29 mouse cellular contexts compared by ENCODE assay signal in genomic region chr7:119620157-119620556, GRCm38 (mm10). TPM values are rescaled to one million over a fixed set of nuclear protein-coding genes. Genes with fewer than 3 reads are reported as not detected.
A peak's percentile ranks its signal among the peaks of the same experiment; 100 is the strongest.
DNase-seq lines count a peak whose midpoint lies in the region; ATAC-seq and TF ChIP-seq lines count a peak whose summit lies in the region.
"Had no signal": no experiment of that assay in that cellular context is flagged by ENCODE, and none has a peak within 500 bp of the region (broad histone marks: within the 10 kb centered on the region; RNA-seq: fewer than 3 reads in every experiment).

No protein-coding gene starts in this region.

- no peak overlapping the region; the same call in 1 of the 2 replicates for H3K4me3 ChIP-seq in kidney, adult 2 months (ENCODE audit: insufficient read depth, low read depth, low read length)
- H3K4me3 ChIP-seq in kidney, embryonic 16.5 days (ENCODE audit: low read length), result no peak overlapping the region
- H3K4me3 ChIP-seq in liver, adult 2 months (ENCODE audit: insufficient read depth, low read depth, low read length), result peak overlapping the region; percentile 90; the same call in 1 of the 2 replicates
- H3K4me3 ChIP-seq in liver, embryonic 15.5 days (replicated peaks), result no peak overlapping the region
- H3K4me3 ChIP-seq in stomach, postnatal 0 days (ENCODE audit: low read depth, low read length), result no peak overlapping the region
- H3K4me3 ChIP-seq: embryonic facial prominence, embryonic 10.5 days; forebrain, embryonic 15.5 days; left cerebral cortex, adult 2 months; midbrain, embryonic 13.5 days had no signal

- no peaks in the 10 kb centered on the region for H3K27me3 ChIP-seq in kidney, adult 2 months (replicated peaks; ENCODE audit: control insufficient read depth, insufficient read depth, low read length)
- H3K27me3 ChIP-seq in kidney, embryonic 16.5 days (ENCODE audit: insufficient read depth, low read length), result no peaks in the 10 kb centered on the region
- no peaks in the 10 kb centered on the region for H3K27me3 ChIP-seq in liver, adult 2 months (ENCODE audit: control insufficient read depth, insufficient read depth, low read length)
- H3K27me3 ChIP-seq in liver, embryonic 15.5 days, result no peaks in the 10 kb centered on the region
- H3K27me3 ChIP-seq in stomach, postnatal 0 days (ENCODE audit: control insufficient read depth, insufficient read depth, low read length), result no peaks in the 10 kb centered on the region
- H3K27me3 ChIP-seq: forebrain, embryonic 15.5 days; midbrain, embryonic 13.5 days had no signal

- H3K79me2 ChIP-seq in liver, adult 2 months (ENCODE audit: control insufficient read depth, insufficient read depth, low read length), result peaks cover 27% of the 10 kb centered on the region; the same call in 1 of the 2 replicates

- H3K4me1 ChIP-seq in kidney, adult 2 months (ENCODE audit: control insufficient read depth, insufficient read depth, low read length), result peaks cover 12% of the 10 kb centered on the region; the same call in 1 of the 2 replicates
- H3K4me1 ChIP-seq in kidney, embryonic 16.5 days (ENCODE audit: insufficient read depth, low read length), result no peaks in the 10 kb centered on the region
- H3K4me1 ChIP-seq in liver, adult 2 months (ENCODE audit: control insufficient read depth, insufficient read depth, low read length), result peaks cover 21% of the 10 kb centered on the region
- 0 out of 2 replicates have a peak, but pooled peaks cover 5% of the 10 kb centered on the region for H3K4me1 ChIP-seq in liver, embryonic 15.5 days (replicated peaks)
- H3K4me1 ChIP-seq in stomach, postnatal 0 days (replicated peaks; ENCODE audit: control insufficient read depth, insufficient read depth), result no peaks in the 10 kb centered on the region
- H3K4me1 ChIP-seq: embryonic facial prominence, embryonic 10.5 days; forebrain, embryonic 15.5 days; midbrain, embryonic 13.5 days had no signal

- no peaks in the 10 kb centered on the region for H3K9me3 ChIP-seq in kidney, embryonic 16.5 days (ENCODE audit: low read length)
- H3K9me3 ChIP-seq in liver, embryonic 15.5 days (replicated peaks), result no peaks in the 10 kb centered on the region
- no peaks in the 10 kb centered on the region for H3K9me3 ChIP-seq in stomach, postnatal 0 days (ENCODE audit: control insufficient read depth, low read length)
- H3K9me3 ChIP-seq: embryonic facial prominence, embryonic 10.5 days; forebrain, embryonic 15.5 days; midbrain, embryonic 13.5 days had no signal

- TF ChIP-seq EP300 in stomach, postnatal 0 days (optimal IDR thresholded peaks at IDR 0.05), result no peak

- H3K36me3 ChIP-seq in kidney, adult 2 months (ENCODE audit: control insufficient read depth, insufficient read depth, low read length), result peaks cover 8% of the 10 kb centered on the region; the same call in 1 of the 2 replicates
- H3K36me3 ChIP-seq in kidney, embryonic 16.5 days (ENCODE audit: insufficient read depth, low read length), result no peaks in the 10 kb centered on the region
- peaks cover 26% of the 10 kb centered on the region for H3K36me3 ChIP-seq in liver, adult 2 months (ENCODE audit: control insufficient read depth, insufficient read depth, low read length)
- H3K36me3 ChIP-seq in liver, embryonic 15.5 days (replicated peaks), result no peaks in the 10 kb centered on the region
- no peaks in the 10 kb centered on the region for H3K36me3 ChIP-seq in stomach, postnatal 0 days (ENCODE audit: control insufficient read depth, insufficient read depth, low read length)
- H3K36me3 ChIP-seq: embryonic facial prominence, embryonic 10.5 days; forebrain, embryonic 15.5 days; midbrain, embryonic 13.5 days had no signal

- no peak for TF ChIP-seq POLR2A in kidney, adult 2 months (IDR thresholded peaks at IDR 0.05; ENCODE audit: low read depth, low read length)
- no peak for TF ChIP-seq POLR2A in liver, adult 2 months (IDR thresholded peaks at IDR 0.05; ENCODE audit: extremely low read depth, insufficient read depth, low read length)

- DNase-seq in kidney, adult 2 months, result peak; percentile 91
- DNase-seq in liver, adult 2 months (ENCODE audit: extremely low read depth, low read depth, low spot score), result peak; percentile 100
- DNase-seq in liver (no peak), adipocyte (ENCODE audit: low spot score) (no peak)
- DNase-seq in stomach, postnatal 0 days (ENCODE audit: low spot score), result peak; percentile 34
- no peak for DNase-seq in right cerebral cortex, postnatal 10 days (ENCODE audit: low spot score in 2 of 2)
- DNase-seq: cerebellum, adult 11 months; cerebellum, adult 9-11 months; lung, adult 18-20 months; thymus, postnatal 14 days had no signal

- no peak for TF ChIP-seq CTCF in kidney, adult 2 months (conservative IDR thresholded peaks at IDR 0.05; ENCODE audit: insufficient read depth, insufficient read length, low read depth, low read length)
- no peak for TF ChIP-seq CTCF in liver, adult 2 months (IDR thresholded peaks at IDR 0.05; ENCODE audit: low read depth, low read length)
- no peak for TF ChIP-seq CTCF in stomach, postnatal 0 days (IDR thresholded peaks at IDR 0.05; ENCODE audit: low read depth)

- H3K9ac ChIP-seq in kidney, embryonic 16.5 days (replicated peaks; ENCODE audit: low read length), result no peak overlapping the region
- H3K9ac ChIP-seq in liver, adult 2 months (ENCODE audit: low read depth, low read length), result no peak overlapping the region
- H3K9ac ChIP-seq in liver, embryonic 15.5 days, result no peak overlapping the region
- H3K9ac ChIP-seq in stomach, postnatal 0 days (ENCODE audit: low read length), result no peak overlapping the region
- H3K9ac ChIP-seq: forebrain, embryonic 15.5 days; midbrain, embryonic 13.5 days had no signal

- ATAC-seq in kidney, embryonic 16.5 days (ENCODE audit: low FRiP score, low TSS enrichment), result no peak
- peak; percentile 81 for ATAC-seq in liver, embryonic 15.5 days (ENCODE audit: insufficient read depth)
- peak; percentile 91 for ATAC-seq in stomach, postnatal 0 days (ENCODE audit: low FRiP score, low TSS enrichment)
- ATAC-seq: CD4-positive, CD25-positive, alpha-beta regulatory T cell, adult 4 months; forebrain, embryonic 15.5 days; hindbrain, embryonic 16.5 days; midbrain, embryonic 13.5 days had no signal

- no peak overlapping the region for H3K4me2 ChIP-seq in kidney, embryonic 16.5 days (replicated peaks; ENCODE audit: low read depth, low read length)
- no peak overlapping the region for H3K4me2 ChIP-seq in liver, embryonic 15.5 days
- no peak overlapping the region for H3K4me2 ChIP-seq in stomach, postnatal 0 days (replicated peaks; ENCODE audit: low read depth)
- H3K4me2 ChIP-seq: forebrain, embryonic 15.5 days; heart, embryonic 11.5 days; midbrain, embryonic 13.5 days had no signal

- peak overlapping the region; percentile 47; the same call in 1 of the 2 replicates for H3K27ac ChIP-seq in kidney, adult 2 months (ENCODE audit: insufficient read depth, low read depth, low read length)
- H3K27ac ChIP-seq in kidney, embryonic 16.5 days (ENCODE audit: low read length), result no peak overlapping the region
- peak overlapping the region; percentile 38; the same call in 1 of the 2 replicates for H3K27ac ChIP-seq in liver, adult 2 months (replicated peaks; ENCODE audit: insufficient read depth, low read depth, low read length)
- H3K27ac ChIP-seq in liver, embryonic 15.5 days (replicated peaks), result 0 out of 2 replicates have a peak overlapping the region, but pooled peaks have one; percentile 7
- no peak overlapping the region for H3K27ac ChIP-seq in stomach, postnatal 0 days (replicated peaks)
- H3K27ac ChIP-seq: embryonic facial prominence, embryonic 10.5 days; forebrain, embryonic 15.5 days; kidney, postnatal 0 days; left cerebral cortex, adult 2 months; midbrain, embryonic 13.5 days had no signal

RNA-seq across cellular contexts. Expression of gene Acsm1, which starts 13.3 kb away (rescaled TPM):
- 209 and 221 TPM in 2 replicates for polyA plus RNA-seq in kidney, adult 2 months (2012; rRNA removed)
- 5.2 and 7.4 TPM in 2 replicates for polyA plus RNA-seq in kidney, embryonic 16.5 days (2015; fragmentation: Nextera tagmentation; extraction: Ambion mirVana)
- 357 and 475 TPM in 2 replicates for total RNA-seq in liver, adult 2 months (2014; rRNA removed)
- 223 and 257 TPM in 2 replicates for polyA plus RNA-seq in liver, adult 2 months (2012; rRNA removed)
- 13.9 and 17.2 TPM in 2 replicates for polyA plus RNA-seq in liver, embryonic 15.5 days (2015; fragmentation: Nextera tagmentation; extraction: Ambion mirVana)
- polyA plus RNA-seq in stomach, postnatal 0 days (2015; fragmentation: Nextera tagmentation; extraction: Ambion mirVana), result 1.5 and 1.8 TPM in 2 replicates
- total RNA-seq: common myeloid progenitor, adult 5-6 weeks; hematopoietic stem cell, adult 5-6 weeks; layer of hippocampus, postnatal 10 days; left cerebral cortex, adult 2 months; left cerebral cortex, postnatal 36 days; megakaryocyte, adult 5-6 weeks; monocyte, adult 5-6 weeks; neutrophil, adult 5-6 weeks had no signal
- polyA plus RNA-seq: CD4-positive, CD25-positive, alpha-beta regulatory T cell, adult 4 months; embryonic facial prominence, embryonic 10.5 days; forebrain, embryonic 15.5 days; gonadal fat pad, adult 2 months; heart, embryonic 11.5 days; hindbrain, embryonic 16.5 days; midbrain, embryonic 13.5 days; small intestine, adult 2 months had no signal

Comparison
In these comparisons a context has a peak if more than half of its experiments do, and no peak if none do; other contexts are left out.
1. DNase-seq: peak in kidney, adult 2 months (single experiment), liver, adult 2 months (single experiment) and stomach, postnatal 0 days (single experiment); none in liver (single experiment), right cerebral cortex, postnatal 10 days (0 of 2) and adipocyte (single experiment).
2. H3K27ac ChIP-seq: peak in kidney, adult 2 months (single experiment), liver, adult 2 months (single experiment) and liver, embryonic 15.5 days (single experiment); none in kidney, embryonic 16.5 days (single experiment) and stomach, postnatal 0 days (single experiment).
3. RNA of gene Acsm1, which starts 13.3 kb away (polyA plus RNA-seq): 223 to 257 TPM in liver, adult 2 months and 209 to 221 TPM in kidney, adult 2 months; 13.9 to 17.2 TPM in liver, embryonic 15.5 days, 5.2 to 7.4 TPM in kidney, embryonic 16.5 days and 1.5 to 1.8 TPM in stomach, postnatal 0 days; every median in the first group is over 10 times any median in the second.